Mouse (Mus musculus) heart, postnatal 0 days (tissue): ENCODE results near the gene Clpb. TPM values are rescaled to one million over a fixed set of nuclear protein-coding genes. Genes with fewer than 3 reads are reported as not detected.

ENCODE experiments used
- ATAC-seq: fragments of 200-750 bp; cut with Nextera tagmentation; 2 replicates; pipeline ENCODE4 v1.8.0; 2017; ENCODE audit warnings: low read depth, moderate number of reproducible peaks, moderate library complexity; ENCODE audit not compliant: insufficient read depth
- DNase-seq: peaks from one replicate; pipeline ENCODE4 v3.0.0-alpha.2; 2016; ENCODE audit warnings: low spot score
- H3K27ac ChIP-seq: fragments of 300-500 bp; sonication (generic); 2 replicates; pipeline ENCODE4 v1.5.1; 2014; ENCODE audit warnings: low read depth, mild to moderate bottlenecking
- H3K27me3 ChIP-seq: fragments of 300-500 bp; sonication (generic); 2 replicates; pipeline ENCODE4 v1.6.1; 2014; ENCODE audit warnings: low read length, mixed read lengths; ENCODE audit not compliant: control insufficient read depth, insufficient read depth
- H3K36me3 ChIP-seq: fragments of 300-500 bp; sonication (generic); replicated peaks from 2 replicates; pipeline ENCODE4 v1.6.1; 2014; ENCODE audit warnings: low read length, mixed read lengths; ENCODE audit not compliant: control insufficient read depth, insufficient read depth
- H3K4me1 ChIP-seq: fragments of 300-500 bp; sonication (generic); 2 replicates; pipeline ENCODE4 v1.6.1; 2014; ENCODE audit warnings: antibody characterized with exemption; ENCODE audit not compliant: control insufficient read depth, insufficient read depth
- H3K4me2 ChIP-seq: fragments of 300-500 bp; sonication (generic); 2 replicates; pipeline ENCODE4 v1.6.1; 2014; ENCODE audit warnings: low read depth, mild to moderate bottlenecking, low read length, moderate library complexity
- H3K4me3 ChIP-seq: fragments of 300-500 bp; sonication (generic); 2 replicates; pipeline ENCODE4 v1.5.1; 2014; ENCODE audit warnings: low read depth, low read length
- H3K9ac ChIP-seq: fragments of 300-500 bp; sonication (generic); replicated peaks from 2 replicates; pipeline ENCODE4 v1.6.1; 2014; ENCODE audit warnings: low read depth, low read length, mixed read lengths
- H3K9me3 ChIP-seq: fragments of 300-500 bp; sonication (generic); replicated peaks from 2 replicates; pipeline ENCODE4 v1.6.1; 2016; ENCODE audit warnings: low read length; ENCODE audit not compliant: control insufficient read depth
- CTCF ChIP-seq: IDR thresholded peaks from 2 replicates; pipeline ENCODE4 v1.5.1; 2016; ENCODE audit warnings: antibody characterized with exemption, control low read depth, low read depth
- EP300 ChIP-seq: IDR thresholded peaks from 2 replicates; pipeline ENCODE4 v1.6.1; 2016; ENCODE audit warnings: antibody characterized with exemption, low read depth
- WGBS: fragments of 180-500 bp; shearing (Covaris S2); extraction: QIAGEN DNeasy Blood & Tissue Kit; methylation state at CpG from one replicate; pipeline ENCODE4 v1.1.7; 2014; 5-methylcytosine and 5-hydroxymethylcytosine counted together
- polyA plus RNA-seq: library from polyadenylated mRNA; unstranded; fragments of >200 nt; fragmentation: Nextera tagmentation; extraction: Ambion mirVana; gene quantifications from 2 replicates; pipeline ENCODE4 v1.2.1, GENCODE M21; 2015
- total RNA-seq: library from RNA; depleted of rRNA; stranded (reverse); fragments of >200 nt; gene quantifications from 2 replicates; pipeline ENCODE4 v1.2.3, GENCODE M21; 2014; ENCODE audit warnings: low replicate concordance

The Clpb gene
- total and polyA plus RNA-seq, 2 experiments from 2014 or later, result 47.2 to 84.6 TPM

- Histone ChIP-seq H3K4me3 (no peak overlapping the region), H3K27ac (no peak overlapping the region), H3K36me3 (peaks cover 9% of the 10 kb centered on the region; the same call in 1 of the 2 replicates), H3K4me2 (no peak overlapping the region), H3K9ac (no peak overlapping the region), H3K27me3 (no peaks in the 10 kb centered on the region), H3K9me3 (no peaks in the 10 kb centered on the region), H3K4me1 (0 out of 2 replicates have a peak, but pooled peaks cover 5% of the 10 kb centered on the region)
- WGBS, result 69% methylated on average over 2 of the region's 2 CpGs
- TF ChIP-seq EP300 (no peak), CTCF (no peak)
- no peak for DNase-seq
- ATAC-seq, result no peak
These were observed 91.0 kb downstream of the Clpb start for GRCm38 (mm10) chr7:101754416-101754815.

- Histone ChIP-seq H3K9ac (no peak overlapping the region), H3K4me1 (0 out of 2 replicates have a peak, but pooled peaks cover under 1% of the 10 kb centered on the region), H3K36me3 (peaks cover 9% of the 10 kb centered on the region; the same call in 1 of the 2 replicates), H3K4me3 (no peak overlapping the region), H3K27ac (no peak overlapping the region), H3K4me2 (no peak overlapping the region), H3K27me3 (no peaks in the 10 kb centered on the region), H3K9me3 (no peaks in the 10 kb centered on the region)
- no peak for ATAC-seq
- no peak for DNase-seq
- WGBS, result 92% methylated on average over 6 of the region's 6 CpGs
- no peak for TF ChIP-seq EP300
- TF ChIP-seq CTCF, result no peak
These were observed 91.9 kb downstream of the Clpb start for GRCm38 (mm10) chr7:101755301-101755700.

GRCm38 (mm10) chr7:101761899-101762780 lies 98.7 kb downstream of the Clpb start:
- H3K4me3 ChIP-seq, result no peak overlapping the region
- H3K9me3 ChIP-seq, result no peaks in the 10 kb centered on the region
- H3K36me3 ChIP-seq, result no peaks in the 10 kb centered on the region
- H3K27me3 ChIP-seq, result no peaks in the 10 kb centered on the region
- TF ChIP-seq CTCF, result no peak
- no peak for TF ChIP-seq EP300
- ATAC-seq, result no peak
- 67% methylated on average over 11 of the region's 11 CpGs for WGBS
- no peak overlapping the region for H3K4me2 ChIP-seq
- H3K9ac ChIP-seq, result no peak overlapping the region
- peak; percentile 8 for DNase-seq
- H3K4me1 ChIP-seq, result peaks cover 5% of the 10 kb centered on the region; the same call in 1 of the 2 replicates
- no peak overlapping the region for H3K27ac ChIP-seq

DNA sequence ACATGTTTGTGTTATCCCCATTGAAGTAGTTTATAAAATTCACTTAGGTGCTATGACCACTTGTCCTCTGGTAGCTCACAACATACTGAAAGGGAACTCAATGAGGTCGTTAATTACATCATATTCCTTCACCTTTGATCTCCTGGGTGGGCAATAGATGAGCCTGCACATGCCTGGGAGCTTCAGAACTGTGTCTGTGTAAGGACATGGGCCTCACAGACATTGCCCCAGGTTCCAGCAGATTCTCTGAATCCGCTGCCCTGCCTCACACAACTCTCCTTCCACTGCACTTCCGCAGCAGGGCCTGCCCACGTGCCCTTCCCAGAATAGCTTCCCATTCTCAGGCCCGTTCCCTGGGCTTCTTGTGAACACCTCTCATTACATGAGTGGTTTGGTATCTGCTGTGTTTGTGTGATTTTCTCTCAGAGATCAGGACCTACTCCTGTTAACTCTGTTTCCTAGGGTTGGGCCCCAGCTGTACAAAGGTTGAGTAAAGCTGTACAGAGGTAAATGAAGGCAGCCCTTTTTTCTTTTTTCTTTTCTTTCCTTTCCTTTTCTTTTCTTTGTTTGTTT lies 104.0 kb downstream of the Clpb start:
- H3K4me2 ChIP-seq, result no peak overlapping the region
- H3K9ac ChIP-seq, result no peak overlapping the region
- H3K27me3 ChIP-seq, result no peaks in the 10 kb centered on the region
- no peaks in the 10 kb centered on the region for H3K9me3 ChIP-seq
- H3K4me3 ChIP-seq, result no peak overlapping the region
- peak overlapping the region; percentile 60 for H3K27ac ChIP-seq
- DNase-seq, result peak; percentile 54
- WGBS, result 34% methylated on average over 5 of the region's 5 CpGs
- ATAC-seq, result peak; percentile 90
- H3K36me3 ChIP-seq, result no peaks in the 10 kb centered on the region
- TF ChIP-seq EP300 (no peak), CTCF (no peak)
- H3K4me1 ChIP-seq, result peaks cover 6% of the 10 kb centered on the region; the same call in 1 of the 2 replicates

DNA sequence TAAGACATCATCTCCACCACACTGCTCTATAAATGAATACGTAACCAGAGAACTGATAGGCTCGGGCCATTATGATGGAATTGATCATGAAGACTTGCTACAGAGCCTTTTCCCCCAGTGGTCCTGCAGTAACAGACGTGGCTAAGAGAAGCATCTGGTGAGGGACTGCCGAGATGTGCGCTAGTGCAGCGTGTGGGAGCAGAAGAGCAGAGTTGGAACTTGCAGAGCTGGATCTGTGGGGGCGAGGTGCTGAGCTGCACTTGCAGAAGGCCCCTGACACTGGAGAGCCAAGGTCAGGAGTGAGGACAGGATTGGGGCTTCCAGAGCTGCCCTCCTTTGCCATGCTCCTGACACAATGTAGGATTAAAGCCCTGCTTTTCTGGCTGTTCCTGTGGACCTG lies 106.6 kb downstream of the Clpb start:
- Histone ChIP-seq H3K27ac (no peak overlapping the region), H3K9me3 (no peaks in the 10 kb centered on the region), H3K9ac (no peak overlapping the region), H3K4me3 (no peak overlapping the region), H3K36me3 (no peaks in the 10 kb centered on the region; the same call in 1 of the 2 replicates), H3K27me3 (no peaks in the 10 kb centered on the region), H3K4me2 (no peak overlapping the region), H3K4me1 (peaks cover 6% of the 10 kb centered on the region; the same call in 1 of the 2 replicates)
- no peak for ATAC-seq
- no peak for DNase-seq
- TF ChIP-seq CTCF (no peak), EP300 (no peak)
- WGBS, result 83% methylated on average over 7 of the region's 7 CpGs
